Mouse (Mus musculus): Measurements from ENCODE around the gene Scarb1.

Gene Scarb1

GRCm38 (mm10) chr5:125330656-125331055, 10.2 kb downstream of the Scarb1 start:
- no peak for DNase-seq

- DNase-seq = no peak
These were observed 10.7 kb downstream of the Scarb1 start for GRCm38 (mm10) chr5:125330191-125330590.

GRCm38 (mm10) chr5:125327596-125328385, 13.1 kb downstream of the Scarb1 start:
- no peak for DNase-seq

DNA sequence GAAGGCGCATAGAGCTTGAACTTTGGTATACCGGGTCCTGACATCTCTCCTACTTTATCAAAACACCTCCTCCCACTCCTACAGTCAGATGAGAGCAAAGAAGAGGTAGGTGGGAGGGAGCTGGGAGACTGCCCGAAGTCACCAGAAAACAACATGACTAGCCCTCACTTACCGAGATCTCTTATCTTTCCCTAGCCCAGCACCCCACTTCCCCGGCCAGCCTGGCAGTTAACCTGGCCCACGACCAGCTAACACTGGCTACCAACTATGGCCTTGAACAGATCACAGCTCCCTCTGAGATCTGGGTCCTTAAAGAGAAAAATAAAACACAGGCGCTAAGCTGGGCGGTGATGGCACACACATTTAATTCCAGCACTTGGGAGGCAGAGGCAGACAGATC, 14.5 kb downstream of the Scarb1 start:
- no peak for DNase-seq

- no peak for DNase-seq
These were observed 15.0 kb downstream of the Scarb1 start for GRCm38 (mm10) chr5:125325931-125326330.

DNA sequence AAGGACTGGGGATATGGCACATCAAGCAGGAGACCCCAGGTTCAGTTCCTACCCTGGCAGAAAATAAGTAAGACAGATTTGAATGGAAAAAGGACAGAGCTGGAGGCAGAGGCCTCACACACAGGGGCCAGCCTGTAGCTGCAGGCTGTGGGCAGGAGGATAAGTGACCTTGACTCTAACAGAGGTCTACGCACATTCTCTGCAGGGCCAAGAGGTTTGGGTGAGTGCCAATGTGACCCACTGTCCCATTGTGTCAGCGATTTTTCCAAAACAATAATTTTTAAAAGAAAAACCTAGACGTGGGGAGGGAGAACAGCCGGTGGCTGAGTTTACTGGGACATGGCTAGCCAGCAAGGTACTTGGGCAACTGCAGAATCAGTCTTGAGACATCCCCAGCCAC, 15.6 kb downstream of the Scarb1 start:
- no peak for DNase-seq

DNA sequence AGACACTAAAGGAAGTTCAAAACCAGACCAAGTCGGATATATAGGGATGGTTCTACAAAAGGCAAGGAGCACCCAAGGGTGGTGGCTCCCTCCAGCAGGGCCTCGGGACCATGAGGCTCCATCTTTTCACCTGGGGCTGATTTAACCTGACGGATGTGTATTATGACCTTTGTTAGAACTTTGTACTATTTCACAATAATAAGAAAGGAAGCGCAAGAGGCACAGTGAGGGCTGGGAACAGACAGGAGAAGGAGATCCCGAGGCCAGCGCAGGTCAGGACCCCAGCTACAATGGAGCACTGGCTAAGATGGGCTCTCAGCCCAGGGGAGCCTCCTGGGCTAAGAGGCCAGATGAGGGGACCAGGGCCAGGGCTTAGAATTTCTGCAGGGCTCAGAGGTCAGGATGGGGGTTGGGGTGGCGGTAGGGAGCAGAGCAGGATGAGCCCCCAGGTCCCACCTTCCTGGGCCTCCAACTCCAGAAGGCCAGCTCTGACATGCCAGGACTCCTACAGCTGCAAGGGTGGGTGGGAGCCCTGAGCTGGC, 16.9 kb downstream of the Scarb1 start:
- DNase-seq = no peak

GRCm38 (mm10) chr5:125323128-125323527, 17.8 kb downstream of the Scarb1 start:
- DNase-seq = no peak

- no peak for DNase-seq
These were observed 19.1 kb downstream of the Scarb1 start for GRCm38 (mm10) chr5:125321836-125322235.

- no peak for DNase-seq
These were observed 21.7 kb downstream of the Scarb1 start for GRCm38 (mm10) chr5:125319057-125319800.

DNA sequence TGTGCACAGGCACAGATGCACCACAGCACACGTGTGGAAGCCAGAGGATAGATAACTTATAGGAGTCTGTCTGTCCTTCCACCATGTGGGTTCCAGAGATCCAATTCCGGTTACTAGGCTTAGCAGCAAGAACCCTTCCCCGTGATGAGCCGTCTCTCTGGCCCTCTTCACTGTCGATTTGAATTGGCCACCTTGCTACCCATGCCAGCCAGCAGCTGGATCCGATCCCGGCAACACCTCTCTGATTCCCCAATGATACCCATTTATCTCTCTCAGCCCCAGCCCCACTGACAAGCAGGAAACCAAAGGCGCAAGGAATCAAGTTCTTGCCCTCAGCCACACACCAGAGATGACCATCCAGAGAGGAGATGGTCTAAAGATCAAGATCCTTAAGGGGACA, 22.9 kb downstream of the Scarb1 start:
- DNase-seq = no peak

GRCm38 (mm10) chr5:125317296-125317695, 23.6 kb downstream of the Scarb1 start:
- no peak for DNase-seq

GRCm38 (mm10) chr5:125316771-125317170, 24.1 kb downstream of the Scarb1 start:
- no peak for DNase-seq

GRCm38 (mm10) chr5:125315110-125315509, 25.8 kb downstream of the Scarb1 start:
- DNase-seq = no peak

- DNase-seq = no peak
These were observed 26.9 kb downstream of the Scarb1 start for GRCm38 (mm10) chr5:125313991-125314390.

- no peak for DNase-seq
These were observed 27.8 kb downstream of the Scarb1 start for GRCm38 (mm10) chr5:125312970-125313597.

- DNase-seq = no peak
These were observed 29.9 kb downstream of the Scarb1 start for GRCm38 (mm10) chr5:125310986-125311385.

DNA sequence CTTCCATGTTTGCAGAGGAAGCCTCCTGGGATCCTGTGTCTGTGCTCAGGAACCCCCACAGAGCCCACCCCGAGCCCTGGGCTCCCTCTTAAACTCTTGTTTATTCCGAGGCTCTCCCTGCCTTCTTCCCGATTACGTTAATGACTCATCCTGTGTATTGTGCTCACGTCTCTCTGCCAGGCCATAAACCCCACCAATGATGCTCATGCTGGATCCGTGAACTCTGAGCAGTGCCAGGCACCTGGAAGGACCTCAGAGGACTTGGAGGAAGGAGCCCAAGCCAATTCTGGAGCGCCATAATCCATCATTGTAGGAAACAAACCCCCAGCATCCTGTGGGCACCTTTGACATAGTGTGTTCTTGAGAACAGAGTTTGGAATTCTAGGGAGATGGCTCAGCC, 31.7 kb downstream of the Scarb1 start:
- DNase-seq = no peak

- no peak for DNase-seq
These were observed 34.1 kb downstream of the Scarb1 start for GRCm38 (mm10) chr5:125306824-125307223.

DNA sequence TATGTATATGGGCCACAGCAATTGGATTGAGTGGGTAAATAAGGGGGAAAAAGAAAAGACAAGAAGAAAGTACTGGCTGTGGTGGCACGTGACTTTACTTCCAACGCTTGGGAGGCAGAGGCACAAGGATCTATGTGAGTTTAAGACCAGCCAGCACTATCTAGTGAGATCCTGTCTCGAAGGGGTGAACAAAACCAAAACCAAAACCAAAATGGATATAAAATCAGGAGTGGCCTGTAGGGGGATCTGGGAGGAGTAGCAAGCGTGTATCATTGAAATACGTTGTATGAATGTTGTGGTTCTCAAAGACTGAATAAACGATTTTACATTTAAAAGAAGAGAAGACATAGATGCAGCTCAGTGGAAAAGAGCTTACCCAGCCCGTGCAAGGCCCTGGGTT, 34.5 kb downstream of the Scarb1 start:
- no peak for DNase-seq

DNA sequence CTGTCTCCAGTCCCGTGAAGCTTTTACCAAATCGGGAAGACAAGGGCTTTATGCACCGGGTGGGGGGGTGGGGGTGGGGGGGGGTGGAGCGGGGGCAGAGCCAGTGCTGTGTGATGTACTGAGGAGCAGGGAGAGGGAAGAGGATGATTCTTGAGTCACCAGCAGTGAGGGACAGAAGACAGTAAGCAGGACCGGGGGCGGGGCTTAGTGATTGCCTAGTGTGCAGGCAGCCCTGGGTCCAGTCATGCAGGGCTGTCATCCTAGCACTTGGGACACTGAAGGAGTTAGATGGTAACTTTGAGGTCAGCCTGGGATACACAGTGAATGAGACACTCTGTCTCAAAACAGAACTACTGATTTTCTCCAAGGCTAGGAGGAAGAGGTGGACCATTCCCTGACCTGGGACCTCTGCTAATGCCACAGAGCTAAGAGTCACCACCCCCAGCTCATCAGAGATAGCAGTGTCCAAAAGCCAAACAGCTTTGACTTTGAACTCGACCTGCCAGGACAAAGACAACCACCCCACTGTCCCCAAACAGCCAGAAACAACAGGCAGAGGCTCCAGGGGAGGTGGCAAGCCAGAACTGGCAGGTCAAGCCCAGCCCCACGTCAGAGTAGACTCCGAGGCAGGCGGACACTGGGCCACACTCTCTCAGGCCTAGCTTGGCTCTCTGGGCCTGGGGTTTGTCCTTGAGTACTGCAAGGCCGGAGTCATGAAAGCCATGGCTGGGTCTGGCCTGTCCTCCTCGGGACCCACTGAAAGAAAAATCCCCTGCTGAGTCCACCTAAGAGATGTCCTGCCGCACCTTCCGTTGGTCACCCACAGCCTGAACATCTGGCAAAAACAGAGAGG, 35.4 kb downstream of the Scarb1 start:
- no peak for DNase-seq

DNA sequence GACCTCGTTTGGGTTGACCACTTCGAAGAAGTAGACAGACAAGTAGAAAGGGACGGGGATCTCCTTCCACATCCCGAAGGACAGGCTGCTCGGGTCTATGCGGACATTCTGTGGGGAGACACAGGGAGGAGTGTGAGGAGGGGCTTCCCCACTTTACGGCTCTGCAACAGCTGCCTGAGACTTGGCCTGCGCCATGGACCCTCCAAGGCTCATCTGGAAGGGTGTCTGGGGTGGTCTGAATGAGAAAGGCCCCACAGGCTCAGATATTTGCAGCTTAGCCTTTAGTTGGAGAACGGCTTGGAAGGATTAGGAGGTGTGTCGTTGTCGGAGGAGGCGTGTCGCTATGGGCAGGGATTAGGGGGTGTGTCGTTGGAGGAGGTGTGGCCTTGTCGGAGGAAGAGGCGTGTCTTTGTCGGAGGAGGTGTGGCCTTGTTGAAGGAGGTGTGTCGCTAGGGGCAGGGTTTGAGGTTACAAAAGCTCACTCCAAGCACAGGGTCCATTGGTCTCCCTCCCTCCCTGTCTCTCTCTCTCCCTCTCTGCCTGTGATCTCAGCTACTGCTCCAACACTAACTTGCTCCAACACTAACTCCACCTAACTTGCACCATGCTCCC, 36.5 kb downstream of the Scarb1 start:
- no peak for DNase-seq
